Mouse (Mus musculus) liver, adult 2 months (tissue): ENCODE results near the gene Ppp1r14b. TPM values are rescaled to one million over a fixed set of nuclear protein-coding genes. Genes with fewer than 3 reads are reported as not detected.

Experiments
- DNase-seq: peaks from one replicate; pipeline ENCODE4 v3.0.0-alpha.2; 2011; ENCODE audit warnings: low read depth, low spot score; ENCODE audit errors: extremely low read depth
- H3K27ac ChIP-seq: fragments of 200-500 bp; replicated peaks from 2 replicates; pipeline ENCODE4 v1.5.1; 2012; ENCODE audit warnings: low read depth, mild to moderate bottlenecking, control low read depth, inconsistent platforms, low read length; ENCODE audit not compliant: insufficient read depth
- H3K27me3 ChIP-seq: fragments of 200-500 bp; 2 replicates; pipeline ENCODE4 v1.6.1; 2012; ENCODE audit warnings: mild to moderate bottlenecking, moderate library complexity, low read length, inconsistent platforms; ENCODE audit not compliant: control insufficient read depth, insufficient read depth
- H3K36me3 ChIP-seq: fragments of 200-500 bp; 2 replicates; pipeline ENCODE4 v1.6.1; 2012; ENCODE audit warnings: low read length, inconsistent platforms; ENCODE audit not compliant: control insufficient read depth, insufficient read depth
- H3K4me1 ChIP-seq: fragments of 200-500 bp; 2 replicates; pipeline ENCODE4 v1.6.1; 2011; ENCODE audit warnings: low read length; ENCODE audit not compliant: control insufficient read depth, insufficient read depth
- H3K4me3 ChIP-seq: fragments of 200-500 bp; 2 replicates; pipeline ENCODE4 v1.5.1; 2011; ENCODE audit warnings: low read depth, mild to moderate bottlenecking, control low read depth, low read length, moderate library complexity; ENCODE audit not compliant: insufficient read depth
- H3K79me2 ChIP-seq: fragments of 200-500 bp; 2 replicates; pipeline ENCODE4 v1.6.1; 2012; ENCODE audit warnings: inconsistent platforms, mild to moderate bottlenecking, low read length, moderate library complexity; ENCODE audit not compliant: control insufficient read depth, insufficient read depth
- H3K9ac ChIP-seq: fragments of 200-500 bp; 2 replicates; pipeline ENCODE4 v1.6.1; 2012; ENCODE audit warnings: low read depth, mild to moderate bottlenecking, control low read depth, inconsistent platforms, low read length
- CTCF ChIP-seq: fragments of 200-500 bp; IDR thresholded peaks from 2 replicates; pipeline ENCODE4 v1.5.1; 2011; ENCODE audit warnings: low read depth, low read length, control low read depth
- POLR2A ChIP-seq: fragments of 200-500 bp; IDR thresholded peaks from 2 replicates; pipeline ENCODE4 v1.6.1; 2011; ENCODE audit warnings: low read length, control low read depth; ENCODE audit not compliant: insufficient read depth; ENCODE audit errors: extremely low read depth
- WGBS: fragments of 180-500 bp; shearing (Covaris S2); methylation state at CpG from one replicate; pipeline ENCODE4 v1.1.7; 2018; 5-methylcytosine and 5-hydroxymethylcytosine counted together
- polyA plus RNA-seq: library from polyadenylated mRNA; depleted of rRNA; stranded (reverse); fragments of >200 nt; gene quantifications from 2 replicates; pipeline ENCODE4 v1.2.3, GENCODE M21; 2012
- total RNA-seq: library from RNA; depleted of rRNA; stranded (reverse); fragments of >200 nt; gene quantifications from 2 replicates; pipeline ENCODE4 v1.2.3, GENCODE M21; 2014

Ppp1r14b gene
- total and polyA plus RNA-seq, 2 experiments: 14.0 to 38.2 TPM

- peak; percentile 90 for DNase-seq
- Histone ChIP-seq H3K27me3 (peaks cover 10% of the 10 kb centered on the region), H3K27ac (peak overlapping the region; percentile 52), H3K9ac (no peak overlapping the region), H3K36me3 (no peaks in the 10 kb centered on the region), H3K4me3 (no peak overlapping the region), H3K79me2 (peaks cover 4% of the 10 kb centered on the region), H3K4me1 (peaks cover 21% of the 10 kb centered on the region)
- TF ChIP-seq CTCF (no peak), POLR2A (no peak)
- 30% methylated on average over 16 of the region's 16 CpGs for WGBS
Measured at GRCm38 (mm10) chr19:6937541-6938465, 37.0 kb upstream of the Ppp1r14b start.

GRCm38 (mm10) chr19:6939106-6940002 lies 35.4 kb upstream of the Ppp1r14b start:
- DNase-seq: no peak
- WGBS: 90% methylated on average over 20 of the region's 20 CpGs
- Histone ChIP-seq H3K27ac (no peak overlapping the region), H3K4me1 (peaks cover 23% of the 10 kb centered on the region), H3K79me2 (peaks cover 8% of the 10 kb centered on the region), H3K9ac (no peak overlapping the region), H3K4me3 (no peak overlapping the region), H3K36me3 (no peaks in the 10 kb centered on the region), H3K27me3 (peaks cover under 1% of the 10 kb centered on the region)
- TF ChIP-seq CTCF: no peak
- no peak for TF ChIP-seq POLR2A

GRCm38 (mm10) chr19:6940396-6941351 lies 34.1 kb upstream of the Ppp1r14b start:
- no peak for DNase-seq
- H3K79me2 ChIP-seq: peaks cover 8% of the 10 kb centered on the region
- WGBS: 25% methylated on average over 29 of the region's 29 CpGs
- H3K4me1 ChIP-seq: peaks cover 23% of the 10 kb centered on the region
- H3K9ac ChIP-seq: peak overlapping the region; percentile 91
- H3K27me3 ChIP-seq: no peaks in the 10 kb centered on the region
- H3K27ac ChIP-seq: peak overlapping the region; percentile 68
- H3K36me3 ChIP-seq: no peaks in the 10 kb centered on the region
- peak overlapping the region; percentile 85 for H3K4me3 ChIP-seq
- TF ChIP-seq CTCF: no peak
- no peak for TF ChIP-seq POLR2A

- H3K4me3 ChIP-seq: peak within 1 kb of the TSS; percentile 85
- H3K9ac ChIP-seq: peak within 1 kb of the TSS; percentile 91
- H3K79me2 ChIP-seq: peaks cover 8% of the 10 kb centered on the region
- WGBS: under 1% methylated on average over 83 of the region's 83 CpGs
- DNase-seq: peak; percentile 75
- H3K27me3 ChIP-seq: no peaks in the 10 kb centered on the region
- peak within 1 kb of the TSS; percentile 88 for H3K27ac ChIP-seq
- no peaks in the 10 kb centered on the region for H3K36me3 ChIP-seq
- peaks cover 23% of the 10 kb centered on the region for H3K4me1 ChIP-seq
- TF ChIP-seq CTCF (peak; percentile 2; the same call in 1 of the 2 replicates), POLR2A (peak; percentile 34; the same call in 1 of the 2 replicates)
Measured at GRCm38 (mm10) chr19:6941372-6942248, 33.2 kb upstream of the Ppp1r14b start, which contains the start of gene Bad. Gene Bad, plus strand, starts transcription at chr19:6941861.
